Mouse (Mus musculus) gastrocnemius, adult 18-20 months (tissue): ENCODE data around the gene Efna5. TPM values are rescaled to one million over a fixed set of nuclear protein-coding genes. Genes with fewer than 3 reads are reported as not detected.

Experiments
- DNase-seq: peaks from one replicate; pipeline ENCODE4 v3.0.0; 2021; ENCODE audit warnings: low spot score
- total RNA-seq, 2 experiments: library from RNA; stranded (reverse); gene quantifications; 2 replicates each; pipeline ENCODE4 v1.2.3; 2021

Gene Efna5
- total RNA-seq, 2 experiments from 2014 or later = 0.62 to 0.73 TPM

DNA sequence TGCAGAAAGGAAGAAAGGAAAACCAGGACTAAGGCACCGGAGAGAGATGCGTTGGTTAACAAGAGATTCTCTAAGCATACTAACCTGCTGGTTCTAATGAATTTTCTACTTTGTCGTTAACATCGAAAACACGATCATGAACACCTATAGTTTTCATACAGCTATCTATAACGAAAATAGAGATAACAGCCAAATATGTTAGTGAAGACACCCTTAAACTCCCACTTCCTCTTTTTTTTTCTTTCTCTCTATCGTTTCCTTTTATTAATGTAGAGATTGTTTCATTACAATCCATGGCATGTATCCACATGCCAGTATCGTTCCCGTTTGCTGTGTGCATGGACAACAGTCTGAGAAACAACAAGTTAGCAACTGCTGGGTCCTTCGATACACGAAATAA lies 267.9 kb downstream of the Efna5 start:
- no peak for DNase-seq

DNA sequence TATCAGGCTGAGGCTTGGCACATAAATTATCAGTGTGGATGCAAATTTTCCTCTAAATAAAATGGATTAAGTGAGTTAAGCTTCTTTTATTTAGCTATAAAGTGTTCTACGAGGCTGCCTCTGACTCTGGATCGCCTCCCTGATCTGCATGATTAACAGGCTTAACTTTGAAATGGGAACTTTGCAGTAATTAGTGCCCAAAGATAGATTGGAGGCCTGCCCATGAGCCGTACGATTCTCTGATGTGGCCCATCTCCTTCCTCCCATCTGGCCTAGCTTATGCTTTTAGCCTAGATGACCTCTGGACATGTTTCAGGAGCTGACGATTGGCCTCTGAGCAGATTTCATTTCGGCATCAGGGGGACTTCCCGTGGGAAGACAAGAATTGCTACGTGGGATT lies 273.0 kb downstream of the Efna5 start:
- DNase-seq = no peak

DNA sequence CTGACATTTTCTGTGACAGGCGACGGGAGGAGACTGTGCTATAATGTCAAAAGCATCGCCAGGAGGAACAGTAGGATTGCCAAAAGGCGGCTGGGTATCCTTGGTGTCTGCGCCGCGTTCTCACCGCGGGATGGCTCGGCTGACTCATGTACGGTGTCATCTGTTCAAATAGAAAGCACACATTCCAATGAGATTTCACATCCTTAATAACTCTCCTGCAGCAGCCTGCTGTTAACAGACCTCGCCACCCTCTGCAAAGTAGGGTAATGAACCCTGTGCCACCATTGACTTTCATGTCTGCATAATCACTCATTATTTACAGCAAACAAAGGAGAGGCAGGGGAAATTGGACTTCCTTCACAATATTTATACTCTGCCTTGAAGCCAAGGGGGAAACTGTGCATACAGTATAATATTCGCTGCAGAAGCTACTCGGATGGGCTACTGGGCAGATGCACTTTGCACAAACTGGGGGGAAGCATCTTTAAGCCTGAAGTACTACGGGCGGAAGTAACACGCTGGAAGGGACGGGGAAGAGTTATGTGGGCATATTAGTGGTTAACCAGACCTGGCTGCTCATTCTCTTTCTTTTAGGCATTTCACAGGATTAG lies 273.7 kb downstream of the Efna5 start:
- no peak for DNase-seq

- no peak for DNase-seq
Measured at GRCm38 (mm10) chr17:62606681-62607080, 274.4 kb downstream of the Efna5 start.

DNA sequence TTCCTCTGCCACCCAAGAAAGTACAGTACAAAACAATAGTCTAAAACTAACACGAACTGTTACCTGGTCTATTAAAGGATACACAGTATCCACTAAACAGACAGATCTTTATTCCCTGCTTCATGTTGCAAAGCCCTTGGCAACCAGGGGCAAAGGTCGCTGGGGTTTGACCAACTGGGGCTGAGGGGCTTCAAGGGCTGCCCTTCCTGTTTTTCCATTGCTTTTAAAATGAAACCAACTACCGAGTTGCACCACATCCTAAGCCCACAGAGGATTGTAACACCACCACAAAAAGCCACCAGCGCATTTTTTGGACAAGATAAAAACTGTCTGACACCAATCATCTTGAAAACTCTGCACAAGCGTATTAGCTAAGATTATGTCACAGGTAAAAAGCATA lies 276.8 kb downstream of the Efna5 start:
- DNase-seq = no peak

GRCm38 (mm10) chr17:62603604-62604003 lies 277.5 kb downstream of the Efna5 start:
- DNase-seq = no peak

DNA sequence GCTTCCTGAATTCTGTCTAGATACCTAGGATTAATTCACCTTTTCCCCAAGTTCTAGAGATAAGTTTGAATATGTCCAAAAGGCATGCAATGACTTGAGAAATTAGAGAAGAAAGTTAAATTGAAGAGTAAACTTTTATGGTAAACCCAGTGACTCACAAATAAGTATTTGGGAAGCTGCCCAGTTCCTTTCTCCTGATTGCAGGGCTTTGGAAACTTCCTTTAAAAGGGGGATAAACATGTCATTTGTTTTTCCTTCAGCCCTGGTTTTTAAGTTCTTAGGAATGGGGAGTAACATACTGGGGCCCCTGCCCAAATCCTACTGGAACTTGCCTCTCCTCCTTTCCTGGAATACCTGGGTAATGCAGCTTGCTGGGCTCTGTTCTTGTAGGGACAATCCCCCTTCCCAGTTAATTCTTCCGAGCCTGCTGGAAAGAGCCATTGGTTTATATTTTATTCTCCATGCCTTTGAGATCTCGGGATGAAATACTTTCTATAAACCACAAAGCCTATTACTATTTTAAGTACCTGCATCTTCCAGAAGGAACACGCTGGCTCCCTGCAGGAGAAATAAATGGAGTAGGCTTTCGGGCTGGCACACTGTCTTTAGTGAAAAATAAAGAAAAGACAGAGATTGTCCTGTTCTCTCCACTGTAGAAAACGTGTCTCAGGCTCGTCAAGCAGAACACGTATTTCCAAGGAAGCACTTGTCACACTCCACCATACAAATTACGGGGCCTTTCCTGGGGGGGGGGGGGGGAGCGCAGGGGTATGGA lies 282.2 kb downstream of the Efna5 start:
- no peak for DNase-seq

DNA sequence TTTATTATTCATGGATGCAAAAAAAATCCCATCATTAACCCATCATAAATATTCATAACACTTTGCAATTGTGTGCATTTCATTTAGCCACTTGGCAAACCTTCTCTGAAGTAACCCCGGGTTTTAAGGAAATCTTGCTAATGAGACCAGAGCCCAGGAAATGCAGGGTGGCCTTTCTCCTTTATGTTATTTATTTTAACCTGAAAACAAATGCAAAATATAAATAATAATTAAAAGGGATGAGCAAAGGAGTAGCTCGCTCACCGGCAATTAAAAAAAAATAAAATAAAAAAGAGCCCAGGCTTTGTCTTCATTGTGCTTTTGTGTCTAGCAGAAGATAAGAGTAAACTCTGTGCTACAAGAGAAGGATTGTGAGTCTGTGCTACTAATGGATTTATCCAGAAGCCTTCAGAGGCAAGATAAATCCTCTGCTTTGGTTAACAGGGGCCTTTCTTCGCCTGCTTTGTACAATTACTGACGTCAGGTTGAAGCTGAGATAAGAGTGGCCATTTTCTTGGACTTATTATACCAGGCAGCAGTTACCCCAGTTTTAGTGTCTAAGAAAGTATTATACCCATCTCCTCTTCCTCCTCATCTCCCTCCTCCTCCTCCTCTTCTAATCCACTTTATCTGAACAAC lies 288.6 kb downstream of the Efna5 start:
- no peak for DNase-seq

DNA sequence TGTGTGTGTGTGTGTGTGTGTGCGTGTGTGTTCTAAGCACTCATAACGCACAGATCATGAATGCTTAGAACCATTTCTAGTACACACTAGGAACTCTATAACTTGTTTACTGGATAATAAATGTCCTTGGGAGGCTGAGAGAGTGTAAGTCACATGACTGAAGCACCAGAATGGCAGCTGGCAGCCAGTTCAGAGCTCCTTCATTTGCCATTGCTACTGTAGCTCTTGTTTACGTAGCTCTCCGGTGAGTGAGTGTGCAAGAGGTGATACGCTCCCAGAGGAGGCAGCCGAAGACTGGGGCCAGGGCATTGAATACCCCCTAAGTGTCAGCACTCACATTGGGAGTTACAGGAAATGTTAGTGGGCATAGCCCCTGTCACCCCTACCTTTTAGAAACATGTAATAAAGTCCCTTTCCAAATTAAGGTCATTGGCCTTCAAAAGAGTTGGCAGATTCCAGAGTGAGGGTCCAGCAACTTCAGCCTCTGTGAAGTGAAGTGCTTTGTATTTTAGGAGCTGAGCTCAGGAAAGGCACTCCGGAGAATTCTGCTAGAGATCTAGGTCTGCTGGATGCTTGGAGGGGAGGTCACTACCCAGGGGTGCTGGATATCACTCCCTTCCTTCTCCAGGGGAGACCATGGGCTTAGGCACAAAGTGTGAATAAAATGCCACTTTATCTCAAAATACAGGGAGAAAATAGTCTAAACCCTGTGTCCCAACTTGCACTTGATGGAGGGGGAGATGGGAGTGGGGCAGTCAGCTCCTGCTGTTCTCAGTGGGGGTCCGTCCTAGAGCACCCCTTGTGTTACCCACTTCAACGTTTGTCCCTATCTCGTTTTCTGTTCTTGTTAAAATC lies 289.3 kb downstream of the Efna5 start:
- DNase-seq = no peak

- DNase-seq = no peak
Measured at GRCm38 (mm10) chr17:62590685-62591460, 290.2 kb downstream of the Efna5 start.

DNA sequence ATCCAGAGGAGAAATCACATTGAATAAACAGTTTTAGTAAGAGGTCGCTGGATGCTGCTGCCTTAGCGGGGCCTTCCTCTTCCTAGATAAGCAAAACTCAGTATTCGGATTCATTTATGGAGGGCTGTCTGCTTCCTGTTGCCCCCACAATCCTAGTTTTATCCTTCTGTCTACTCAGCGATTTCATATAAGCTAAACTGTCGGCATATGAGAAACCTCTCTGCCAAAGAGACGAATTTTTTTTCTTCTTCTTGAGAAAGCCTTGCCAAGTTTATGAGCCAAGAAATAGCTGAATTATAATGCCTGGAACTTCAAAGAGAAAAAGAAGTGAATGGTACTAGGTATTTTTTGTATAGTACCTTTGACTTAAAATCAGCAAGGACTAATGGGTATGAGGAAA lies 301.0 kb downstream of the Efna5 start:
- DNase-seq = no peak

GRCm38 (mm10) chr17:62579618-62580017 lies 301.5 kb downstream of the Efna5 start:
- no peak for DNase-seq

DNA sequence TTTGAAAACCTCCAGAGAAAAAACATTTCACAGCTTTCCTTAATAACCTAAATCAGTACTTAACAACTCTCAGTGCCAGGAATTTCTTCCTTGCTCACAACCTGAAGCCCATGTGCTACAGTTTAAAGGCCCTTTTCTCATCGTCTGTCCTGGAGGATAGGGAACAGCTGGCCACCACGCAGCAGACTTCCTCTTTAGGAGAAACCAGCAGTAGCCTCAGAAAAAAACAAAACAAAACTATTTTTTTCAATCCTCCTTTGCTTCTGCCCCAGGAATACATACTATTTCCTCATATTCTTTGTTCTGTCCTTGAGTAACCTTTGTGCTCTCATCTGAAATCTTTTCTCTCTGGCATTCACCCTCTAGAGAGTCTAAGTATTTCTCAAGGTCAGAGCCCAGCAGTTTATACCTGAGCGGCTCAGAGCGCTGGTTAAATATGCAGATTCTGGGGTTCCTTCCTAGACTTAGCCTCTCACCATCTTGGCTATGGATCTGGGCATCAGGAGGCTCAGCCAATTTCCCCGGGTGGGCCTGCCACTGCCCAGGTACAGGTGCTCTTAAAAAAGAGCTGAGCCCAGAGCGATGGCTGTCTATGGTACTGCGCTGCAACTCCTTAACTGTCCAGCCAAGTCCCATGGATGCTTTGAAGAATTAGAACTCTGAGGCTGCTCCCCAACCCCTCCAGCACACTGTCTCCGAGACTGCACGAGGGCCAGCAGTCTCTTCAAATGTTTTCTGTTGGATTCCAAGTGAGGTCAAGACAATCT lies 306.4 kb downstream of the Efna5 start:
- no peak for DNase-seq

- no peak for DNase-seq
Measured at GRCm38 (mm10) chr17:62570101-62570500, 311.0 kb downstream of the Efna5 start.

DNA sequence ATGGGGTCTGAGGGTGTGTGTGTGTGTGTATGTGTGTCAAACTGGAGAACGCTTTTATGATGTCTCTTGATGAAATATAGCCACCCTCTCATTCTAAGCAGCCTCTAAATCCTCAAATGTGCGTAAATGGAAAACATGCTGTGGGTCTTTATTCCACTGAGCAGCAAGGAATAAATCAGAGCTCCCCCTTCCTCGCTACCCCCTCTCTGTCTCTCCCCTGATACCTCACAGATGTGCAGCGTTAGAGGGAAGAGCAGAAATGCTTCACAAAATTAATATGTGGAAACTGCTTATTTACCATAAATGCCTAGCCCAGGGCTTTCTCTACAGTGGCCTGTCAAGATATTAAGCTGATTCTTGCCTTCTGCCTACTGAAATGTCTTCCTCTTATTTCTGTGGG lies 313.1 kb downstream of the Efna5 start:
- DNase-seq = no peak

DNA sequence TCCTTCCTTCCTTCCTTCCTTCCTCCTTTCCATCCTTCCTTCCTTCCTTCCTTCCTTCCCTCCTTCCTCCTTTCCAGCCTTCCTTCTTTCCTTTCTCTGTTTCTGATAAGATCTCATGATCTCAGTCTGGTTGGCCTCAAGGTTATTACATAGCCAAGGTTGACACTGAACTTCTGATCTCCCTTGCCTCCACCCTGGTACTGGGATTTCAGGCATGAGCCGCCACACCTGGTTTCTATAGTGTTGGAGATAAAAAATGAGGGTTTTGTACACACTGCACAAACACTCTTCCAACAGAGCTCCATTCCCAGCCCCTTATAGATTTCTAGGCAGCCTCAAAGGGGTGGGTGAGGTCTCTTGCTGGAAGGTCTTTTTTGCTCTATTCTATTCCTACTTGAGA lies 315.5 kb downstream of the Efna5 start:
- no peak for DNase-seq

DNA sequence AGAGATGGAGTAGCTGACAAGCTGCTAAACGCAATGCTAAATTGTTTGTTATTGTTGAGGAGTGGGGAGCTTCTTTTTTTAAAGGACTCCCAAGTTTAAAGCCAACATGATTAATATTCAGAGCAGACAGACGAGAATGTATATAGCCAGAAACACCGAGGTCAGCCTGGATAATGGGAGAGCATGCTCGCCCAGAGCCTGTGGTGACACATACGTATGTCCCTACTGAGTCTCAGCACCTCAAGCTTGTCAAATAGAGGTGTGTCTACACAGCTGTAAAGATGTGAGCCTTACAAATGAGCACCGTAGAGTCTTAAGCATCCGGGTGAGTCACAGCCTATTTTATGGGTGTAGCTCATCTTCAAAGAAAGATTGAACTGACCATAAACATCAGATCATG lies 318.7 kb downstream of the Efna5 start:
- DNase-seq = no peak

DNA sequence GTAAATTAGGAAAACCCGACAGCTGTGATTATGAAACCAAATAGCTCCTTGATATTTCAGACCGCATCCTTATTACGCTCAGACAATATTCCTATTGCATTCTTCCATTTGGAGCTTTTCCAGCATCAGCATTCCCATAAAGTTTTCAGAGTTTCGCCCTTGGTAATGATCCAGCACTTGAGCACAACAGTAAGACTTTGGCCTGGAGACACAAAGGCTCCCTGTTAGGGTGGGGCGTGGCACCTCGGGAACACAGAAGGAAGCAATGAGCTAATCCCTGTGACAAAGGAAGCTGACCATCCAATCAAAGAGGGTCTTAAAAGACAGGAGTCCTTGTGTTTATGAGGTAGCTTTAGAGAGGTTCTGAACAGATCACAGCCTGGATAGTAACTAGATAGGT lies 323.9 kb downstream of the Efna5 start:
- peak; percentile 10 for DNase-seq
